Mouse (Mus musculus): ENCODE results near the gene Oas1h. TPM values are rescaled to one million over a fixed set of nuclear protein-coding genes. Genes with fewer than 3 reads are reported as not detected.
"Not testable (repeated sequence)": the region's sequence is repeated elsewhere in the genome, so short reads cannot be mapped to it uniquely, and the experiment has no call there.

Oas1h gene
- not detected in 2 replicates for total RNA-seq (2015)
- total RNA-seq (2017): not detected in 2 replicates

- no peak for ATAC-seq (ENCODE audit: poor library complexity, severe bottlenecking)
These were observed at the start of gene Oas1h for GRCm38 (mm10) chr5:120861121-120861520. Oas1h (plus strand) TSS chr5:120861421.

DNA sequence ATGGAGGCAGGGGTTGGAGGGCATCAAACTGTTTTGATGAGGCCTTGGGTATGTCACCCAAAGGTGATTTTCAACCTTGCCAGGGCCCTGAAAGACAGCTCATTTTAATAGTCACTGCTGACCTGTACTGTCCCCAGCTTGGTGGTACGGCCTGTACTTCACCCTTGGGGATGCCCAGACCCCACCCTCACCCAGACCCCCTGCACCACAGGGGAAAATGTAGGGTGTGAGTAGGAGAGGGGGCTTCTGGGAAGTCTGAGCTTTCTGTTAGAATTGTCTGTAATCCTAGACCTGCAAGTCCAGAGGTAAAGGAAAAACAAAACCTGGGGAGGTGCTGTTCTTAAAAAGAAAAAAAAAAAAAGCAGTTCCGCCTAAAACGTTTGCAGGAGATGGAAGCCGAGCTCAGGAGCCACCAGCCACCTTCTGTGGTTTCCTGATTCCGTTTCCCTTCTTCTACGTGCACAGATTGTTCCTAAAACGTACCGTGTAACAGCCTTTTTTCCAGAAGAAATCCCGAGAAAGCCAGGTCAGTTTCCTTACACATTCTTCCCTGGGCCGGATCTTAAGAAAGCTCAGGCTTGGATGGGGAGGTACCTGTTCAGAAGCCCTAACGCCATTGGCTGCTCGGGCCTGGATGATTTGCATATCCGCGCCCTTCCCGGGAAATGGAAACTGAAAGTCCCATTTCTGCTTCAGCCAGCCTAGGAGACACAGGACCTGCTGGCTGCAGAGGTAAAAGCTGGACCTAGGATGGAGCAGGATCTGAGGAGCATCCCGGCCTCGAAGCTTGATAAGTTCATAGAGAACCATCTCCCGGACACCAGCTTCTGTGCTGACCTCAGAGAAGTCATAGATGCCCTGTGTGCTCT is 49.0 kb upstream of the Oas1h start, which contains the start of gene Oas1c:
Gene Oas1c, minus strand, starts transcription at position 564 of the 869 bp plus-strand sequence.
- ATAC-seq (ENCODE audit: poor library complexity, severe bottlenecking): peak; percentile 93

DNA sequence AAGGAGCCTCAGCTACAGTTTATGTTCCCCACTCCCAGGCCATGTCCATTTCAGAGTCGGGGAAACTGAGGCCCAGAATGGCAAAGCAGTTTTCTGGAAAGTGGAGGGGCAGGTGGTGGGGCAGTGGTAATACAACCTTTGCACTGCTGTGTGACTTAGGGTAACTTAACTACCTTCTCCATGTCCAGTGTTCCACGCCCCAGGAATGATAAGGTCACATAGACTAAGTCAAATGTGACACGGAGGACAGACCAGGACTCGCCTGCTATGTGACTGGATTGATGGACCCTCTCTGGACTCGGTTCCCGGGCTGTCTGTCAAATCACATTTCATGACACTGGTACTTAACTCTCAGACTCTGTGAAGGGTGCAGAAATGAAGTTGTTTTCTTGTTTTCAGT is 48.2 kb upstream of the Oas1h start:
- ATAC-seq (ENCODE audit: poor library complexity, severe bottlenecking): no peak

DNA sequence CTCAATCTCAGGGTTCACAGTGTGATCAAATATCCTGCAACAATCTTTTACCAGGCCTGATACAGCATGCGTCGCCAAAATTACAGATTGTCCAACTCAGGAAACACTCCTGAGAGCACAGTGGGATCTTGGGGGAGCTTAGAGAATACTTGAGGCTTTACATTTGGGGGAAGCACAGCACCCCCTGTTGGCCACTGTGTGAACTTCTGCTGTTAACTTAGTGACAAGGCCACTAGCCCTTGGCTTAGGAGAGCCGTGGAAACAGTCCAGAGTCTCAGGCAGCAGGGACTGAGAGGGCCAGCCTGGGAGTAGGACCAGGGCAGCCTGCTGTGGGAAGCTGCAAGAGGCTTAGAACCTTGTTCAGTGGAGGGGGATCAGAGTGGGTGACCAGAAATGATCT is 45.3 kb upstream of the Oas1h start:
- 0 out of 2 replicates have a peak, but pooled peaks have one; percentile 41 for ATAC-seq (ENCODE audit: poor library complexity, severe bottlenecking)

DNA sequence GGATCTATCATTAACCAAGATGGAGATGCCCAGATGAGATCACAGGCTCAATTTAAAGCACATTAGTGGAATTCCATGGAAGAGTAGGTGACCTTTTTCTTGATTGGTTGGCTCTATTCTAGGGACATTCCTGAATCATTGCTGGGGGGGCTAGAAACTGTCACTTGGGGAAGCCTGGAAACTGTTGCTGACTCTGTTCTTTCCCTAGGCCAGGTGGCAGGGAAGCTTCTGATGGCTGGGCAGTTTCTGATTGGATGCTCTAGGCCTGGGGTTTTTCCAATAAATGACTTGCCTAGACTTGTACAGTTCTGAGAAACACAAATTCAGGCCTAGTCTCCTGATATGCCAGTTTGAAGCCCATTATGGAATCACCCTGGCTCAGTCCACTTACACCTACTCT is 42.2 kb upstream of the Oas1h start:
- no peak for ATAC-seq (ENCODE audit: poor library complexity, severe bottlenecking)

DNA sequence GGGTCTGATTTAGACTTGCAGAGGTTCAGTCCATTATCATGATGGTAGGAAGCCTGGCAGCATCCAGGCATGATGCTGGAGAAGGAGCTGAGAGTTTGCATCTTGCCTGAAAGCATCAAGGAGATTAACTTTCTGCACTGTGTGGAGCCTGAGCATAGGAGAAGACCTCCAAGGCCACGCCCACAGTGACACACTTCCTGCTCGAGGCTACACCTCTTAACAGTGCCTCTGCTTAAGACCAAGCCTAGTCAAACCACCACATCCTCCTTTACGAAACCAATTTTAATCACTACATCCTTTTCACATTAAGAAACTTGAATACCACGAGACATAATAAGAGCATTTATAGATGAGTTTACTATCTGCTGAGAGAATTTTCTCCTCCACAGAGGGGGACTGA is 30.2 kb upstream of the Oas1h start:
- peak; percentile 87 for ATAC-seq (ENCODE audit: poor library complexity, severe bottlenecking)

DNA sequence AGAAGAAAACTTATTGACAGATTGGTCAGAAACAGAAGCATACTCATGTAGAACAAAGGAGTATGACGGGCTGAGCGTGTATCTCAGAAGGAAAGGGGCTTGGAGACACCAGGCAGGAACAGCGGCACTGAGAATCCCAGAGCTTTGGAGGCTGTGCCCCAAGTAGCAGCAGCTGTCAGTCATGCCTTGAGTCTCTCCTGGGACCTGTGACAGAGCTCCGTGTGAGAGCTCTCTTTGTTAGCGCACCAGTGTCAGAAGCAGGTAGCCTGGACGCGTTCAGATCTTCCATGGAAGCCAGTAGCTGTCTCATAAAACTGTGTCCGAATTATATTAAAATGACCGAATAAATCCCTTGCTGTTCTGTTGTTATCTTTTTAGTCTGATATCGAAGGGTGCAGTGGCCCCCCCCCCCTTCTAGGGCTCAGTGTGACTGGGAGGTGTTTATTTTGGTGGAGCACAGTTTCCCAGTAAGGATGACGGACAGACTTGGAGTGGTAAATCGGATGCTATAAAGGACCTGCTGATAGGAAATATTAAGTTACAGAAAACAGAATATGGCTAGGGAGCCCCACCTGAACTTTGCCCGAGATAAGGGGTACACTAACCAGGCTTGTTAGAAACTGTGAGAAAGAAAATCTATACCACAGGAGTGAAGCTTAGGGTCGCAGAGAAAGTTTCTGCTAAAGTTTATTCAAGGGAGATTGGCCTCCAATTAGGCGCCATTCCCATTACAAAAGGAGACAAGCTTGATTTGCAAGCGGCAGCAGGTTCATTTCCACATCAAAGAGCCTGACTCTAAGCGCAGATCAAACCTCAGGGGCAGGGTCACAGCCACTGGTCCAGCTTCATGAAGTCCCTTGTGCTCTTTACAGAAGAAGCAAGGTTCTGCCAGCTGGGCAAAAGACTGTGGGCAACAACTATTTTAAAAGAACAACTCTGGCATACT is 27.6 kb upstream of the Oas1h start:
- ATAC-seq (ENCODE audit: poor library complexity, severe bottlenecking): no peak

DNA sequence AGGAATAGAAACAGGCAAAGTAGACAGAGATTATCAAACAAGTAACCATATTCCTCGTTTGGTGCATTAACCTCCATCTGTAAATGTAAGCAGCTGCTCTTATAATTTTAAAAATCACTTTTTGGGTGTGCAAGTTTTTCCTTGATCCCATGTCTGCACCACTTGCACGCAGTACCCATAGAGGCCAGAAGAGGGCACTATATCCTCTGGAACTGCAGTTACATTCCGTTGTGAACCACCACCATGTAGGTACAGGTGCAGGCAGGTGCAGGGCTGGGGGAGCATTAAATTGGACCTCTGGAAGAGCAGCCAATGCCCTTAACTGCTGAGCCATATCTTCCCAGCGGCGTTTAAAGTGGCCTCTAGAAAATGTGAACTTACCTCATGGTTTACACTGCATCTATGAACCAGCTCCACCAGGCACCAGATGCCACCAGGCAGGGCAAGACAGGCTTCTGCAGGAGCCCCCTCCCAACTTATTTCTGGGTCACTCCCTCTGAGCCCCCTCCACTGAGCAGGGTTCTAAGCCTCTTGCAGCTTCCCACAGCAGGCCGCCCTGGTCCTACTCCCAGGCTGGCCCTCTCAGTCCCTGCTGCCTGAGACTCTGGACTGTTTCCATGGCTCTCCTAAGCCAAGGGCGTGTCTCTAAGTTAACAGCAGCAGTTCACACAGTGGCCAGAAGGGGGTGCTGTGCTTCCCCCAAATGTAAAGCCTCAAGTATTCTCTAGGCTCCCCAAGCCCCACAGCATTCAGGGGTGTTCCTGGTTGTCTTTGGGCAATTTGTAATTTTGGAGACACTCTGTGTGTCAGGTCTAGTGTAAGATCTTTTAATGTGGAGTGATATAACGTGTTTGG is 24.3 kb upstream of the Oas1h start:
- peak; percentile 66; the same call in 1 of the 2 replicates for ATAC-seq (ENCODE audit: poor library complexity, severe bottlenecking)

GRCm38 (mm10) chr5:120844713-120845112 is 16.5 kb upstream of the Oas1h start:
- ATAC-seq (ENCODE audit: poor library complexity, severe bottlenecking): no peak

GRCm38 (mm10) chr5:120847067-120847466 is 14.2 kb upstream of the Oas1h start, which contains the start of gene Oas1f:
Oas1f (plus strand) TSS chr5:120847367.
- ATAC-seq (ENCODE audit: poor library complexity, severe bottlenecking): no peak

GRCm38 (mm10) chr5:120849601-120850136 is 11.6 kb upstream of the Oas1h start:
- peak; percentile 64; the same call in 1 of the 2 replicates for ATAC-seq (ENCODE audit: poor library complexity, severe bottlenecking)

DNA sequence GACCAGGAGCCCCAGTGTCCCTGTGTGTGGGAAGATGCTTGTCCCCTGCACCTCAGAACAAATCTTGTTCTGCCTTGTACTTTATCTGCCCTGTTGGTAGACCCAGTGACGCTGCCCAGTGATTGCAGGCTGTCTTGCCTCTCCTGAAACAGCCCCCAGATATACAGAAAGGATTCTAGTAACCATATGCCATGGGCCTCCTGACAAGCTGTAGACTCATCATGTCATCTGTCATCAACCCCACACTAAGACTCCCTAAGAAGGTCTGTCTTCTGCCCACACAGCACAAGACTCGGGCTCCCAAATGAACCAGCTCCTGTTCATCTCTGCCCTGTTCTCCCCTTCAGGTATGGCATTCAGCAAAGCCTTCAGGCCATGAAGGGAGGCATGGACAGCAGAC is 2.0 kb upstream of the Oas1h start:
- ATAC-seq (ENCODE audit: poor library complexity, severe bottlenecking): no peak

DNA sequence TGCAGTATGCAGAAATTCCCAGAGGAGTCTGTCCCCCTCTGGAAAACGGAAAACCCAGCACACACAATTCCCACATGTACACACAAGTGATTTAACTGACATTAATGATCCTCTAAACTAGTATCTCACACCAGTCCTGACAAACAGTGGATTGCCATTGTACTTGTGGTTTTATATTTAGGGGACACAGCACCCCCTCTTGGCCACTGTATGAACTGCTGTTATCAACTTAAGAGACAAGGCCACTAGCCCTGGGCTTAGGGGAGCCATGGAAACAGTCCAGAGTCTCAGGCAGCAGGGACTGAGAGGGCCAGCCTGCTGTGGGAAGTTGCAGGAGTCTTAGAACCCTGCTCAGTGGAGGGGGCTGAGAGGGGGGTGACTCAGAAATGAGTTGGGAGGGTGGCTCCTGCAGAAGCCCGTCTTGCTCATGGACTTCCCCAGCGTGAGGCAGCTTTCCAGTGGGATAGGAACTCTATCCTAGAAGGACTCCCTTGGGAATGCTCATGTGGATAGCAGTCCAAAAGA is 4.2 kb downstream of the Oas1h start:
- ATAC-seq (ENCODE audit: poor library complexity, severe bottlenecking): no peak

- ATAC-seq (ENCODE audit: poor library complexity, severe bottlenecking): no peak
These were observed 8.3 kb downstream of the Oas1h start for GRCm38 (mm10) chr5:120869436-120870015.

GRCm38 (mm10) chr5:120870081-120870480 is 8.9 kb downstream of the Oas1h start:
- ATAC-seq (ENCODE audit: poor library complexity, severe bottlenecking): no peak

DNA sequence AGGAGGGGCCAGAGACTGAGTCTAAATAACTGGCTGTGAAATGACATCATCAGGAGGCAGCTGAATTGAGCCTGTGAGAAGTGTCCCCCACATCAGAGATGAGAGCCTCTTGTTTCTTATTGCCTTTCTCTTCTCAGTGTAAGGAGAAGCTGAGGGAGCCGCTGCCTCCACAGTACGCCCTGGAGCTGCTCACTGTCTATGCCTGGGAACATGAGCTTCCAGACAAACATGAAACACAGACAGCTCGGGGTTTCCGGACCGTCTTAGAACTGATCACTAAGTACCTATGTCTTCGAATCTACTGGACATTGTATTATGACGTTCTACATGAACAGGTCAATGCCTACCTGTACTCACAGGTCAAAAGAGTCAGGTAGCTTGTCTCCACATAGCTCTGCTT is 9.6 kb downstream of the Oas1h start:
- no peak for ATAC-seq (ENCODE audit: poor library complexity, severe bottlenecking)

- no peak for ATAC-seq (ENCODE audit: poor library complexity, severe bottlenecking)
These were observed 10.2 kb downstream of the Oas1h start for GRCm38 (mm10) chr5:120871469-120871868.

DNA sequence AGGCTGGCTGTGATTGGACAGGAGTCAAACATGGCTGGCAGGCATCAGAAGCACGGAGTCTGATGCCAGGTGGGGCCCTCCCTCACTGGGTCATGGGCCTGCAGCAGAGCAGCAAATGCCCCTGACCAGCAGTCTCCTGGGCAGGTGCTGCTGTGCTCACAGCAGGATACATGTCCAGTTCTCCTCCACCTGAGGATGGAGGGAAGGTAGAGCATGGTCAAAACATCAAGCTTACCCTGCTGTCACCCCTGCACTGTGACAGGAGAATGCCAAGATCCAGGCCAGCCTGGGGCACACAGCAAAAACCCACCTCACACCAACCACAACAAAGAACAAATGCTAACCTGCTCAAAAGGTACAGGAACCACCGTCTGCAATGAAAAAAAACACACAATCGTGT is 15.6 kb downstream of the Oas1h start:
- ATAC-seq (ENCODE audit: poor library complexity, severe bottlenecking): not testable (repeated sequence)

- not testable (repeated sequence) for ATAC-seq (ENCODE audit: poor library complexity, severe bottlenecking)
These were observed 16.2 kb downstream of the Oas1h start for GRCm38 (mm10) chr5:120877407-120877806.
